Mouse (Mus musculus) c-Kit-positive CD71-positive TER-119-positive erythroid progenitor cells, embryonic 14.5 days (primary cell): ENCODE data around the gene Trim27.
A peak's percentile ranks its signal among the peaks of the same experiment; 100 is the strongest.

Experiments used
- DNase-seq: peaks from one replicate; pipeline ENCODE4 v3.0.0-alpha.2; 2013; ENCODE audit warnings: low spot score

The Trim27 gene

GRCm38 (mm10) chr13:21172241-21173027 is 6.8 kb upstream of the Trim27 start:
- DNase-seq, result peak; percentile 87

DNA sequence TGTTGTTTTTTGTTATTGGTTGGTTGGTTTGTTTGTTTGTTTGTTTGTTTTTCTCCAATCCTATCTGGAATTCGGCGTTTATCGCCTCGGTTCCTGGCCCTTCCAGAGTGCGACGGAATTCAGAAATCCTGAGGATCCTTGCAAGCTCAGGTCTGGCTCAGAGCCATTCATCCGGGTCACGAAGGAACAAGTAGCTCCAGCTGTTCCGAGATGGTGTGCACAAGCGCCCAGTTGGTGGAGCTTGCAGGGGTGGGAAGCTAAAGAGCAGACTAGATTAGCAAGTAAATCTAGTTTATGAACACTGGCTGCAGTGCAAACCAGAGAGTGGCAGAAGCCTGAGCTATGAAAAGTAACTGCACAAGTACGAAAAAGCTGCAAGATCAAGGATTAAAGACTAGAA is 6.2 kb upstream of the Trim27 start:
- DNase-seq, result peak; percentile 45

DNA sequence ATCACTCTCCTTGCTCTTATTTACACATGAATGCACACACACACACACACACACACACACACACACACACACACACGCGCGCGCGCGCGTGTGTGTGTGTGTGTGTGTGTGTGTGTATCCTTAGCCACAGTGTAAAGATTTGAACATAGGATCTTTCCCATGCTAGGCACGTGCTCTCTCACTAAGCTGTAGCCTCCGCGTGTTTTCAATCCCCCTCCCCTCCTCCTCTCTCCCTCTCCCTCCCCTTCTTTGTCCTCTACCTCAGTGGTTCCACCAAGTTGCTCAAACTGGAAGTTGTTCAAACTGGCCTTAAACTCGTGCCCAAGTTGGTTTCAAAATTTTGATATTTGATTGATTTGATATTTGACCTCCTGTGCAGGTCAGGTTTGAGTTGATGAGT is 2.5 kb upstream of the Trim27 start:
- no peak for DNase-seq

DNA sequence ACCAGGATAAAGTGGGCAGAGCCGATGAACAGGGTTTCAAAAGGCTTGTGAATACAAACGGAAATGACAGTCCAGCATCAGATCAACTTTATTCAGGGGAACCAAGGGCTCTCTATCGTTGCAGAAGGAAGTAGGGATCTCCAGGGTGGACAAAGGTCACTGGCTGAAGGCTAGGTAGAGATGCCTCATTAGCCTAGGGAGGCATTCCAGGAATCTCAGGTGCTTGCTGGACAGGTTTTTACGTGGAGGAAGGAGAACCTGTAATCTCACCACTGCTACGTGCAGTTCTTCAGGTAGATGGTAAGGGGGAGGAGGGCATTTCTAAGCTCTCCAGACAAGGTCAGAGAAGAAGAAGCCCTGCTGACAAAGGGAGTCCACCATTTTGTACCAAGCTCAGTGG is 1.6 kb upstream of the Trim27 start:
- no peak for DNase-seq

- no peak for DNase-seq
Observed at GRCm38 (mm10) chr13:21178364-21178763, 881 bp upstream of the Trim27 start.

GRCm38 (mm10) chr13:21179724-21180550 is 692 bp downstream of the Trim27 start:
- peak; percentile 92 for DNase-seq

DNA sequence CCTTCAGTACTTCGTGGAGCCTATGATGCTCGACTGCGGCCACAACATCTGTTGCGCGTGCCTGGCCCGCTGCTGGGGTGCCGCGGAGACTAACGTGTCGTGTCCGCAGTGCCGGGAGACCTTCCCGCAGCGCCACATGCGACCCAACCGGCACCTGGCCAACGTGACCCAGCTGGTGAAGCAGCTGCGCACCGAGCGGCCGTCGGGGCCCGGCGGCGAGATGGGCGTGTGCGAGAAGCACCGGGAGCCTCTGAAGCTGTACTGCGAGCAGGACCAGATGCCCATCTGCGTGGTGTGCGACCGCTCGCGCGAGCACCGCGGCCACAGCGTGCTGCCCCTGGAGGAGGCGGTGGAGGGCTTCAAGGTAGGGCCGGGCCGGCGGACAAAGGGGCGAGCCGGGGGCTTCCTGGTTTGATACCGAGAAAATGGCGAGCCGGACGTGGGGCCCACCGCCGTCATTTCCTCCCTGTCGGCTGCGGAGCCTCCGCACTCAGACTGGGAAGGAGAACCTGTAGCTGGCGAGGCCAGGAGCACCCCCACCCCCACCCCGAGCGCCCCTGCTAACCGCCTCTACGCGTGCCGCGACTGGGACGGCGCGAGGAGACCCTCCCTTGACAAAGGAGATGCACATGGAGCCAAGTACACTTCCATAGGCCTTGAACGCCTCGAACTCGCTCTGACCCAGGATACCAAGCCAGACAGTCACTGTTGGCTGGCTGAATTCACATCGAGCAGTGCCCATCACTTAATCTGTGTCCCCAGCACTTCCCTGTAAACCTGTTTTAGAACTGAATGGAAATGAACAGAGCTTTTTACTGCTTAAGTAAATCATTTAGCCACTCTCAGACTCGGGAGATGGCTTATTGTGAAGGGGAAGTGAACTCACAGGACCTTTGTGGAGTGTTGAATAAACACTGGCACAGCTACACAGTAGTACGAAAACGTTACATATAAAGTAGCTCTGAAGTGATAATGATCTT is 1.6 kb downstream of the Trim27 start:
- DNase-seq, result peak; percentile 36

GRCm38 (mm10) chr13:21181996-21182395 is 2.8 kb downstream of the Trim27 start:
- DNase-seq, result no peak

DNA sequence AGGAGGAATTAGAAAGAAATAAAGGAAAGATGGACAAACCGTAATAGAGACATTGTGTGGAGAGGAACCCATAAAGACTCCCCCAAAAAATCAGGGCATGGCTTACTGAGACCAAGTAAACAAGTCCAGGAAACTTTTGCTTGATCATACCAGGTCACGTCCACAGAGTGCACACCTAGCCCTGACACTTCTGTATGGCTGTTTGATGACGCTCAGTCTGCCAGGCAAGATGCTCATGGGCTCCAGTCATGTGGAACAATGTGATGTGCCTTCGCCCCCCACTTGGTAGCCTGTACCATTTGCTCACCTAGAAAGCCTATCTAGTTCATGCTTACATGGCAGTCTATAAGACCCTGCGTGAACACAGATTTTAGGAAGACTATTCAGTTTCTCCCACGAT is 3.8 kb downstream of the Trim27 start:
- DNase-seq, result no peak

DNA sequence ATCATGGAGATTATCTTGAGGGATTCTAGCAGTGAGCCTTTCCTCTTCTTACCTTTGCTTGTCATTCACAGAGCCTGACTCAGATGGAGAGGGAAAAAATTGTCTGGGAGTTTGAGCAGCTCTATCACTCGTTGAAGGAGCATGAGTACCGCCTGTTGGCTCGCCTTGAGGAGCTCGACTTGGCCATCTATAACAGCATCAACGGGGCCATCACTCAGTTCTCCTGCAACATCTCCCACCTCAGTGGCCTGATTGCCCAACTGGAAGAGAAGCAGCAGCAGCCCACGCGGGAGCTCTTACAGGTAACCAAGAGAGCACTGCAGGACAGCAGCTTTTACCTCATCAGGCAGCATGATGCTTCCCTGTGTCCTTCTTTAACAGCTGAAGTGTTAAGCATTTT is 4.4 kb downstream of the Trim27 start:
- no peak for DNase-seq

DNA sequence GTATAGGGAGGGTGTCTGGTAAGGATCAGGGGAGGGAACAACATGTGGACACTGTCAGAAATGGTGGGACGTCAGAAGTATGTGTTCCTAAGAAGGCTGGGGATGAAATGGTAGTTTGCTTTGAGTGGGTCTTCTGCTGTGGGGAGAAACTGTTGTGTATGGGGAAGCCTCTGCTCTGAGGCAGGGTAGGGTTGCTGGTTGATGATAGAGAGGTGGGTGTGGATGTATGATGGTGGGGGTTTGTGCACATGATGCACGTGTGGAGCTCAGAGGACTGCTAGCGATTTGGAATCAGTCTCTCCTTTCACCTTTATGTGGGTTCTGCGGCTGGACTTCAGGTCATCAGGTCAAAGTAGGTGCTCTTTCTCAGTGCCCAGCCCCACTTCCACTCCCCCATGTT is 6.3 kb downstream of the Trim27 start:
- DNase-seq, result no peak

DNA sequence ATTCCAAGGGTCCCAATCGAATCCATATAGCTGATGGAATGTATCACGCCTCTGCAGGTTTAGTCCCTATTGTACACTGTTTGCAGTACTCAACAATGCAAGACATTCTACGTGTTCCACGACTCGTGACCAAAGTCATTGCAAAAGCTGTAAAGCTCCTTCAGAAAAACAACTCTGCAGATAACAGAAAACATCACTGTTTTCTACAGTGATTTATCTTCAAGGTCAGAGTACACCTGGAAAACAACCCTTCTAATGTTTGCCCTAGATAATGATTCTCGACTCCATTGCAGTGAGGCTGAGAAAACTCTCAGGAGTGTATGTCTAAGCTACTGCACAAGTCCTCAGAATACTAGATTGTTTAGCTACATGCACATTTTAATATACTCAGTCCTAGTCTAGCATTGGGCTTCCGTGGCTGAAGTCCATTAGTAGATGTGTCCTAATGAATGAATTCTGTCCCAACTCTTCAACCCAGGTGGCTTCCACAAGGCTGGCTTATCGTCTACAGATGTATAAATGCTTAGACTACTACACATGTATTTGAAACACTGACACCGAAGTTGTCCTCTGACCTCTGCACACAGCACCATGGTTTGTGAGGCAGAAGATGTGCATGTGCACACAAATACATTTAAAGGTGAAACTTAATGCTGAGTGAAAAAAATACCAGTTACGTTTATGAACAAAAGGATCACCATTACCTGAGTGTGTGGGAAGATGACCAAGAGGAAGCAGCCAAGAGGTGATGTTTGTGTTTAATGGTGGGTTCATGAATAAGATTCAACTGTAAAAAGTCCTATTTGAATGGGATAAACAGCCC is 16.4 kb downstream of the Trim27 start:
- no peak for DNase-seq

DNA sequence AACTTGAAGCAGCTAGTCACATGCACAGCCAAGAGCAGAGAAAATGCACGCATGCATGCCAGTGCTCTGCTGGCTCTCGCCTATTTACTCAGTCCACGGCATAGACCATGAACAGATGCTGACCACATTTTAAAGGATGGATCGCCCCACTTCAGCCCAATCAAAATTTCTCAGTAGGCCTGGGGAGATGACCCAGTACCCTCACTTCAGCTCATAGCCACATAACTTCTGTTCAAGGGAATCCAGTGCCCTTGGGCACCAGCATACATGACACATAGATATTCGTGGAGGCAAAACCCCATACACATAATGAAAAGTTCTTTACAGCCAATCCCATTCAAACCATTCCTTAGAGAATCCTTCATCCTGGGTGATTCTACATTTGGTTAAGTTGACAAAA is 18.5 kb downstream of the Trim27 start:
- DNase-seq, result no peak

DNA sequence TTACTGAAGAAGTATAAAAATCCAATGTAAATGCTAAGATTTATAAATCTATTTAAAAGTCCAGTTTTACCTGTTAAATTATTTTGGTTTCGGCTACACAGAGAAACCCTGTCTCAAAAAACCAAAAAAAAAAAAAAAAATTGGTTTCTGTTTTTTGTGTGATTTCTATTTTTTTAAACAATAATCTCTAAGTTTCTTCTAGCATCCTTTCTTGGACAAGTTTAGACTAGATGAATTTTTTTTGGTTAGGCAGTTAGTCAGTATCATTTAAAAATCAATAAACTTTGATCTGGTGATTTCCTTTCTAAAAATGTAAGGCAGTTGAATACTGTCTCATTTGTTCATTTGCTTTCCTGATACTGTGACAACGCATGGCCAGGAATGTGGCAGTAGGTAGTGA is 19.1 kb downstream of the Trim27 start:
- no peak for DNase-seq

GRCm38 (mm10) chr13:21199046-21200028 is 20.1 kb downstream of the Trim27 start:
- DNase-seq, result no peak

DNA sequence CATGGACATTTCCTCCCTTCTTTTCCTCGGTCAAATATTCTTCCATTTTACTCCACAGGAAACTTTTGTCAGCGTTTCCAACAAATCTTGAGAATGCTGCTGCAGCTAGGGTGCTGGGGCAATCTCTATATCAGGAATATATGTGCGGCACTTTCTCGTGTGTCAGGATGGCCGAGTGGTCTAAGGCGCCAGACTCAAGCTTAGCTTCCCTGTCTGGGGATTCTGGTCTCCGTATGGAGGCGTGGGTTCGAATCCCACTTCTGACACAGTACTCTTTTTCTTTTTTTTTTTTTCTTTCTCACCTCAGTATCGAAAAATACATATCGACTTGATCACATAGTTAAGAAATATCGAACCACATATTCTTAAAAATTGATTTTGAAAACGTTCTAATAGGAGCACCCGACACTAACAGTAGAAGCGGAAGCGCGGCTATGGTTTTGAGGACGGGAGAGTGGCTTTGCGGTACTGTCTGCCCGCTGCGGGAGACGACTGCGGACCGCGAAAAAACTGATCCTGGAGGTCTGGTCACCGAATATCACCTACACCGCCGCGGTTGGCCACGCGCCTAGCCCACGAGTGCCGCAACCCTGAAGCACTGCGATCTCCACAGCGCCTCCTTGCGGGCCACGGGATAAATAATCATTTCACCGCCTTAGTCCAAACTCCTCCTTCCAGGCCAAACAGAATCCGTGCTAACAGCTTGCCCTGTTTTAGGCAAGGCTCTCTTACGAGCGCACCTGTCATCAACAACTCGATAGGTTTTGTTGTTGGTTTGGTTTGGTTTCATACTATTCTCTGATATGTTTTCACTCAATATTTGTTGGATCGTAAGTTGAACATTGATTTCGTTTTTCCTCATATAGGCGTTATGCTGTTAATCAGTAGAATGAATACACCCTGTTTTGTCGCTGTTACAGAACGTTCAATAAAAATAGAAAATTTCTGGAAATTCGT is 21.1 kb downstream of the Trim27 start:
- peak; percentile 97 for DNase-seq

DNA sequence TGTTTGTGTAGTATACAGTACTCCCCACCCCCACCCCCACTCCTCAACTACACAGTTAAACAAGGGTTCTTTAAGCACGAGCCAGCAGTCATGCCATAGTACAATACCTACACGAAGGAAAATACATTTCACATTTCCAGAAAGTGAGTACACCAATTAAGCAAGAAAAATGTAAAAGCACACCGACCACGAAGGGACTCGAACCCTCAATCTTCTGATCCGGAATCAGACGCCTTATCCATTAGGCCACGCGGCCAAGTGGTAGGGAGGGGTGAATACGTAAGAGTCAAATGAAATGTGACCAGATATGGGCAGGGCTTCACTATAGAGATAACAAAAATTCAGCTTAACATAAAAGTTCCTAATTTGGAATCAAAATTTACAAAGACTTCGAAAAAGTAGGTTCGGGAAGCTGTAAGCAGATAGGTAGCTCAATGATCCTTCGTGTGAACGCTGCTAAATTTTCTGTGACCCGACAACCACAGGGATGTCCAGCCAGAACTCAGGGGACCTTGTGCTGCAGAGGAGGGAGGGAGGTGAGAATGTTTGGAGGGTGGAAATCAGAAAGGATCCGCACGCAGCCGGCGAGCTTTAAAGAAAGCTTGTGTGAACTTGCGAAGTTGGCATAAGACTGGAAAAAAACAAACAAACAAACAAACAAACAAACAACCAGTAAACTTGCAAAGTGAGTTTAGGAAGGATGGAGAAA is 36.2 kb downstream of the Trim27 start:
- DNase-seq, result peak; percentile 84

- DNase-seq, result no peak
Observed at GRCm38 (mm10) chr13:21216781-21217180, 37.5 kb downstream of the Trim27 start.
